Mouse (Mus musculus): ENCODE data around the gene Tbc1d4.

Tbc1d4 gene

DNA sequence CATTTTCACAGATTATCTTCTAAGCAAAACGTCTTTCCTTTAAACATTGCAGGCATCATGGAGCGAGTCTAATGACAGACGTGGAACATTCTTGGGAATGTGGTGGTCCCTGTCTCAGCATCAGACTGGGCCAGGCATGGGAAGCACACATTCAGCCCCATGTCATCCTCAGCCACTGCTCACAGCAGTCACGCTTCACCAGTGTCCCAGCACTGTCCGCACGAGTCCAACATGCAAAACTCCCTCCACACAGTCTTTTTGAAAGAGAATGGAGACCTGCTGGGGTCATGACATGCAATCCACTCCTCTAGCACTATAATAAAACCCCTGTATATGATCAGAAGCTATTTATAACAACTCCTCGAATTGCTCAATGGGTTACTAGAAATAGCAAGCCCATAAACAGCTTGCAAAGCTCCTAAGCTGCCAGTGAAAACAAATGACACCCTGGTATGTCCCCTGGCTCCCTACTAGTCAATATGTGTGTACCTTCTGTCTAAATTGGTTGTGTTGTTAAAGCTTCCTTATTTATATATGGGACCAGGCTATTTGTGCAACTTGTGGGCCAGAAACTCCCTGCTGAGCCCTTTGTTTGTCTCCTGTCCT, 76.8 kb downstream of the Tbc1d4 start:
- no peak for DNase-seq (ENCODE audit: low spot score in 2 of 2)

DNA sequence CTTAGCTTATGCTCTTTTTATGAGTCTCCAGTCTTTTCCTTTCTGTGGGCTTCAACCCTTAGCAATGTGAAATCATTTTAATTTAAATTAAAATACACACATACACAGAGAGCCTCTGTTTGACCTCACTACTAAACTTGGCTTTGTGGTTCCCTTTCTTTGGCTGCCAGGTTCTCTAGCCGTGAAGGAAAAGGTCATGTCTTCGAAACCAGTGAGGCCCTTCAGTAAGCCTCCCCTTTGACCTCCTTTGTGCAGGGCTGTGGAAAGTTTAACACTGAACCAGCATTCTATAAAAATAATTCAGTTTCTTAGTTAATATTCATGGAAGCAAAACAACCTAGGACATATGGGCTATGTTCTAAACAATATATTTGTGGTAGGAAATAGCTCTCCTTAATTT, 78.5 kb downstream of the Tbc1d4 start:
- DNase-seq (ENCODE audit: low spot score in 2 of 2) = no peak

DNA sequence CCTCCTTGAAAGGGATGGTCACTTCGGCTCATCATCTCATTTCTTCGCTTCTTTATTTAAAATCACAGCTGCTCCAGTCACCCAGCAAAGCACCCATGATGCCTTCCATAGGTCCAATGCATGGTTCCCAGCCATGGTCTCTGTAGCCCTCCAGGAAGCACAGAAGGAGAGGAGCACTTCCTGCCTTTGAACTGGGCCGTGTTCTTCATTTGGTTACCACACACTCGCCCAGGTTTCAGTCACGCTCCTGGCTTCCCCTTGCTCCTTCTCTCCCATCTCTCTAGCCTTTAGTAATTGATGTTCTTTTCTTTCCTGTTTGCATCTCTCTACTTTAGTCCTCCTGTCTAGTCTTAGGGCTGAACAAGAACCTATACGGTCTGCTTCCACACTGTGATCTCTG, 79.8 kb downstream of the Tbc1d4 start:
- DNase-seq (ENCODE audit: low spot score in 2 of 2) = no peak

DNA sequence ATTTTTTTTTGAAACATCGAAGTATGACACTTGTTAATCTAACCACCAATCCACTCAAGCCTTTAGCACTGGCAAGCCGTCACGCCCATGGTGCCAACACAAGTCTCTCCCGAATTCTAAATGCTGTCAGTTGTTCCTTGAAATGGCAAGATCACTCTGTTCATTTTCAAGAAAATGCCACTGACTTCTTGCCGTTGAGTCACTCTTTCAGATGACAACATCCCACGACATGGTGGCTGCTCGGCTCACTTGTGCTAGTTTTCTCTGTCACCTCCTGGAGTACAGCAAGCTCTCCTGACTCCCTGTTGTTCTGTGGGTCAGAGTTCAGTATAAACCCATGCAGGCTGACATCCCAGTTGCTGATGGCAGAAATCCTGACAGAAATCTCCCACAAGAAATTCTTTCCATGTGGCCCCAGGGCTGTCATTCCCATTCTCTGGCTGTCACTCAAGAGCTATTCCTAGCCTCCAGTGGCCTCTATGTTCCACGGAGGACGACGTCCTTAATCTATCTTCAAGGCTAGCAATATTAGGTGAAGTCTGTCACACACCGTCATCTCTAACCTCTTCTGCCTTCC, 81.5 kb downstream of the Tbc1d4 start:
- no peak for DNase-seq (ENCODE audit: low spot score in 2 of 2)

DNA sequence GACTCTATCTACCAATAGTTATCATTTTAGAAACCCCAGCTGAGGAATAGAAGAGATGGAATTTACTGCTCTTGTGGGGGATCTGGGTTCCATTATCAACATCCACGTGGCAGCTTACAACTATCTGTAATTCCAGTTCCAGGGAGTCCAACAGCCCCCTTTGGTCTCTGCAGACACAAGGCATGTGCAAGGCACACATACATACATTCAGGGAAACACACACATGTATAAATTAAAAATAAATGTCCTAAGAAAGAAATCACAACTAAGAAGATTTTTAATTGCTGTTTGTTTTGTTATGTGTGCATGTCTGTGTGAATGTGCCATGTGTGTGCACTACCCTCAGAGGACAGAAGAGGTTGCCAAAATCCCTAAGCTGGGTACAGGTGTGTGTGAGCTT, 82.5 kb downstream of the Tbc1d4 start:
- DNase-seq (ENCODE audit: low spot score in 2 of 2) = no peak

DNA sequence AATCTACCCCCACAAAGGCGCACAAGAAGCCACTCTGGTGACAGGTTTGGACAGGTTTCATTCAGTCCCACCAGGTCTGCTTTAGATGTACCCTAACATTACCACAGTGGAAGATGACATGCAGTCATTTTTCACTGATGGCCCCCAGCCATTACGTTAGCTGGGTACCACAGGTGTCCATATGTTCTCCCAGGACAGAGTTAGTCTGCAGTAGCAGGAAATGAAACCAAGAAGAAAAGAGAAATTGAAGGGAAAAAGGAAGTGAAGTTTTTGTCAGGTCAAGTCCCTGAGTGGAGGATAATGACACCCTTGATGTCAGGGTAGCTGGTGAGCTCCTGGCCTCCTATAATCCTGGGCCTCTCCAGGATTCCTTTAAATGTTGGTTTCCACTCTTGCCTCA, 89.0 kb downstream of the Tbc1d4 start:
- no peak for DNase-seq (ENCODE audit: low spot score in 2 of 2)

DNA sequence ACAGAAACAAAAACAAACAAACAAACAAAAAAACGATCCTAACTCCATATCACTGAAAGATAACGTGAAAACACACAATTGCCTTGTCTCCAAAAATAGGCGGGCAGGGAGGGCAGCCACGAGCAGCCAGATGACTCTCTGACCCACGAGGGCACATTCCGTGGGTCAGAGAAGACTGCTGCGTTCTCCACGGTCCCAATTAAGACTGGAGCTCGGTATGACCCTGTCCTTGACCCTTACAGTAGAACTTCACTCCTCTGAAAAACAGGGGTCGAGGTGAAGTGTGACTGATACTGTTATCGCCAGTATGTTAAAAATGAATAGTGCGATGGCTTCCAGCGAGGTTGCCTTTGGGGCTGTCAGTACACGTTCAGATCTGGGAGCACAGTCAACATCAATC, 90.7 kb downstream of the Tbc1d4 start:
- no peak for DNase-seq (ENCODE audit: low spot score in 2 of 2)

DNA sequence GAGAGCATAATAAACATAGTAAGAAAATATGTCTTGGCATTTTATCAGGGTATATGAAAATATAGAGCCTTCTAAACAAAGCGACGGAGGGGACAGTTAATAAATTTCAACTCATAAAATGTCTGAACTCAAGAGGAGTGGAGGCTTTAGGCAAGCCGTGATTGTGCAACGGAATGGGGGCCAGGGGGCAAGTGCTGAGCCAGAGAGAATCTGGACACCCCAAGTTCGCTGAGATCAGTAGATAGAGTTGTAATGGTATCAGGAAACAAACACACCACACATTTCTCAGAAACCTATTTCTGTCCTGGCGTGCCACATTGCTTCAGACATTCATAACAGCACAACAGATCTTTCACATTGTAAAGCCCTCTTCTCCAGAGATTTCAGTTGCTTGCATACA, 91.2 kb downstream of the Tbc1d4 start:
- DNase-seq (ENCODE audit: low spot score in 2 of 2) = no peak

DNA sequence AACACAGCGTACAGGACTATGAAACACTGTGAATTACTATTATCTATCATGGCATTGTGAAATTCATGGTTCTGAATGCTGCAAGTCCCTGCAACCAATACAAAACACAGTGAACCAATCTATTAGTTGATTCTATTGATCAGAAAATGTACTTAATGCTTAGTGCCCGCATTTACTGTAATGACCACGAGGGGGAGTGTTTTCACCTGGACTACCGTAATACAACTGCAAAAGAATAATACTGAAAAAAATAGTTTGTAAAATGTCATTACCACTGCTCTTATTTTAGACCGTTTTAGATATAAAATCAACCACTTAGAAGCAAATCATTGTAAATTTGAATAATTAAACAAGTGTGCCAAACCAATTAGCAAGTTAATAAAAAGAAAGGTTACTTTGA, 91.7 kb downstream of the Tbc1d4 start:
- DNase-seq (ENCODE audit: low spot score in 2 of 2) = no peak

DNA sequence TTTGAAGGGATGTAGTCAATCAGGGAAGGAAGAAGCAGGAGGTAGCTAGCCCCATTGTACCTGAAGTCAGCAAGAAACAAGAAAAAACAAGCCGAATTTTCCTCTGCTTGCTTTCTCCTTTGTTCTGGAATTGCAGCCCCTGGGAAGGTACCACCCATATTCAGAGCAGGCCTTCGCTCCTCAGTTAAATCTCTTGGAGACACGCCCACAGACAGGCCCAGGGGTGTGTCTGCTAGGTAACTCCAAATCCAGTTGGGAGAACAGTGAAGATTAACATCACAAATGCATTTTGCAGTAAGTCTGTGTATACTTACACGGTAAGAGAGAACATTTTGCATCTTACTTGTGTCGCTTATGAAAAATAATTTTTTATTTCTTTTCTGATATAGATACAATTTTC, 92.1 kb downstream of the Tbc1d4 start:
- DNase-seq (ENCODE audit: low spot score in 2 of 2) = no peak

DNA sequence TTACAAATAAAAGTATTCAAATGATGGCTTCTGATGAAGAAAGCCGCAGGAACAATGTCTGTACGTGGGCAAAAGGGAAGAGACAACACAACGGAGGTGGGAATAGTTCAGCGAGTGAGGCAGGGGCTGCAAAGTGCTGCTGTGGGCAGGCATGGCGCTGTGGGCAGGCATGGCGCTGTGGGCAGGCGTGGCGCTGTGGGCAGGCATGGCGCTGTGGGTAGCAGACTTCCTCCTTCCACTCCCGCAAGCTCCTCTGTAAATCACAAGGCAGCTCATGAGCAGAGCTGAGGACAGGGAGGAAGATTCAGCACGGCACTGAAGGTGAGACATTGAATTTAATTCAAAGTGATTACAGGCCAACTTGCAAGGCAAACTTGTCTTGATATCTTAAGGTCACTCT, 93.0 kb downstream of the Tbc1d4 start:
- DNase-seq (ENCODE audit: low spot score in 2 of 2) = no peak

DNA sequence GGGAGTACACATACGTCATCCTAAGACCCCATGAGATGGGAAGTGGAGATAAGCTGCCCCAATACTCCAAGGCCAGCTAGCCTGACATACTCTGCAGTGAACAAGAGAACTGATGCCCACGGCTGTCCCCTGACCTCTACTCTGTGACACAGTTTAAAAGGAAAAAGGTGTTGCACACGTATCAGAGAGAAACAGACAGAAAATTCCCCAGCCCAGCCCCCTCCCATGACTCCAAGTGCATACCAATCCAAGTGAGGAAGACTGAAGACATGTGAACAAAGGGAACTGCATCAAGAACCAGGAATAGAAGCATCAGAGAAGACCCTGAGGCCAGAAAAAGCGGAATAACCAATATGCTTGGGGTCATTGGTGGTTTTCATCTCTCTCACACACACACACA, 93.7 kb downstream of the Tbc1d4 start:
- DNase-seq (ENCODE audit: low spot score in 2 of 2) = no peak

DNA sequence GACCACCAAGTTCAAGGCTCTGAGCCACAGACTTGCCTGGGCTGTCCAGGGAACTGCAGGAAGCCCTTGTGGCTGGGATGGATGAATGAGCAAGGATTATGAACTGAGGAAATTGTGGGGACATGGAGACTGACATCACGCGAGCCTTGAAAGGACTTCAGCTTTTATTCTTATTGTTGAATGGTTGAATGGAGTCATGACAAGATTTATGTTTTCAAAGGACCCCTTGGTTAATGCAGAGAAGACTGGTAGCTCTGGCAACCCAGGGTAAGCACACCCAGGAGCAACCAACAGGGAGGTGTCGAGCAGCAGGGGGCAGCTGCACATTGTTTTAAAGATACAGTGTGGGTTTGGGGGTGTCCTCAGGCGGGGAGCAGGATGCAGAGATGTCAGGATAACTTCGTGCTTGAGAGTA, 94.4 kb downstream of the Tbc1d4 start:
- no peak for DNase-seq (ENCODE audit: low spot score in 2 of 2)

DNA sequence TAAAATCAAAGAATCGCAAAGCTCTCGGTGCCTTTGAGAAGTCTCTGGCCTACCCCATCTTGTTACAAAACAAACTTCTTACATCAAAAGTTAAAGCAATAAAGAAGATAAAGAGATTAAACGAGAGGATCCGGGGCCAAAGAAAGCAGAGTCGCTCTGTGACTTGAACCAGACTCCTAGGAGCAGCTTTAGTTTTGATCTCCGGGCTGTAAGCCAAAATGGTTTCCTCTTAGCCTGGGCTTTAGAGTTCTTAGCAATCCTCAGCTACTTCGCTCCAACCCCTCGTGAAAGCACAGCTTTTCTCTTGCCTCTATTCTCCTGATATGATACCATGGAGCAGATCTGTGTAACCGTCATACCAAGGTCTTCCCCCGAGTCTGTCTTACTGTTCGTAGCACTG, 95.8 kb downstream of the Tbc1d4 start:
- no peak for DNase-seq (ENCODE audit: low spot score in 2 of 2)

DNA sequence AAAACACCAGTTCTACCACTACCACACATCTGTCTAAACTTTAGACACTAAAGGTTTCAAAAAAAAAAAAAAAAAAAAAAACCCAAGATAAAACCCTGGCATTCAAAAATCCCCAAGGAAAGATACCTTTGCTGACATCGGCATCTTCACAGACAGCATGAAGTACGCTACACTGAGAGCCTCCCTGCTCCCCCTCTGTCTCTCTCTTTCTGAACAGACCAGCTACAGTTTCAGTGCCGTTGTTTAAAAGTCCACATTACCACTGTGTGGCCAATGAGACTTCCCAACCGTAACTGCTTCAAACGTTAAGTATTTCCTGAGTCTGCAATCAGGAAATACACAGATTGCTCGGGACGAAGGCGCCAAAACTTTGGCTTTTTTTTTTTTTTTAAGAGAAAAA, 97.6 kb downstream of the Tbc1d4 start:
- DNase-seq (ENCODE audit: low spot score in 2 of 2) = no peak

DNA sequence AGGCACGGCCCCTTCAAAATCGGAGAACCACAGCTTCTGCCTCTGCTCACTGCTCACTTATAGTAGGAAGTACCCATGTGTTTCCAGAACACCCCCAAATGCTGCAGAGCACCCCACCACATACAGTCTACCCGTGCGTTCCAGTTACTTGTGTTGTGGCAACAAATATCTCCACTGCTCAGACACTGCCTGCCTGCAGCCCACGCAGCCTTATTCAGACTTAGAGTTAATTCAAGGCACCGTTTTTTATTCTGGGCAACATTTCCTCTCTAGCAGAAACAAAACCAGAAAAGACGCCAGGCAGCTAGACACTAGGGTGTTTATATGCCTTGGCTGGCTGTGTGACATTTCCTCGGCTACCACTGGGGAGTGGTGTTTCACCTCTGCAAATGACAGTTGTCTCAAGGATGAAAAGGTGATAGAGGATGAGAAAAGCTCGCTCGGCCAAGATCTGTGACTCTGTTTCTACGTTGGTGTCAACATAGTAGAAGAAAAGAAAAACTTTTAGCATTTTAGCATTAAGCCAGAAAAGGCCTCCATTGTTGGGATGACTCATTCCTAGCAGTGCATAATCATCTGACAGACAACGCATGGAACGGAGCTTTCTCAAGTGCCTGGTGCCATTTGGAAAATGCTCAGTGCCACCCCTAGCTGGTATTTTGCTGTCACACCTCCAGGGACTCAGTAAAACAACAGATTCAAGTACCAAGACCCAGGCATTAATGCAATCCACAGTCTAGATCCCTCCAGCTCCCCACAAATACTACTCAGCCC, 98.3 kb downstream of the Tbc1d4 start:
- no peak for DNase-seq (ENCODE audit: low spot score in 2 of 2)

DNA sequence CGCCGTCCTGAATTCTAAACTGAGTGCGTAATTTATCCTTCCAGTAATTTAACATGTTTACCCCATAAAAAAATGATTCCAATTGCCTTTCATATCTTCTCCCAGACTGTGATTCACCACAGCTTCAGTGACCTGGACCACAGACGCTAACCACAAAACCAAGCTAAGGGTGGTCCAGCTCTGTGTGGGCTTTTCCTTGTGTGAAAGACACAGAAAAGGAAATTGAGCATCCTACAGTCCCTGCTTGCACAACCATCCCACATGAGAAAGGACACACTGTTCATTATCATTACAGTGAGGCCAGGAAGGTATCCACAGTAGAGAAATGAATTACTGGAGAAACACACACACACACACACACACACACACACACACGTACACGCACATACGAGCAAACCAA, 99.2 kb downstream of the Tbc1d4 start:
- no peak for DNase-seq (ENCODE audit: low spot score in 2 of 2)

DNA sequence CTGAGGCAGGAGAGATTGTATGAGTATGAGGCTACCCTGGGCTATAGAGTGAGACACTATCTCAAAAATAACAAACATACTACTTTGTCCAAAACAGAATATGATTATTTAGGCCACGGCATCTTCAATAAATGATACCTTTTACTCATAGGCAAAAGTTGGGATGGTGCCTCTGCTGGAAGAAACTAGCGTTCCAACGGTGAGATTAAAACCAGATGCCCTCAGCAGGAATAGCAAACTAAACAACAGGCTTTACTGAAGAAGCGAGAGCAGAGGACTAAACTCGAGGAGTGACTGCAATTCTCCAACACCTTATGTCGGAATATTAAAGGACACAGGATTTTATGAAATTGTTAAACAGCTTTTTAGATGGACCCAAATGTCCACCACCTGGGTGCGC, 101.0 kb downstream of the Tbc1d4 start:
- DNase-seq (ENCODE audit: low spot score in 2 of 2) = no peak

DNA sequence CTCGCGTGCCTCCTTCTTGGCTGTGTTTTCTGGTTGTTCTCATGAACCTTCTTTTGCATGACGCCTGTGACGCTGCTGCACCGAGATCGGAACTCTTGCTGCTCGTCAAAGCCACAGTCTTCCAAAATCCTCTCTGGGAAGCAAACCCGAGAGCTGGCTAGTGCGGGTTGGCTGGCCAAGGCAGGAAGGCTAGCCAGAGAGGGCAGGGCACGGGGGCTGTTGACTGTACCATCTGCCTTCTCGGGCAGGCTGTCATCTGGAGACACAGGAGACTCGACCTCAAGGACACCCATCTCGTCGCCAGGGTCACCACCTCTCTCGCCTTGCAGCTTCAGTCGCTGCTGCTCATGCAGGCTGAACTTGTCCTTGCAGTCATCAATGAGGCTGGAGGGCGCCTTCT, 101.8 kb downstream of the Tbc1d4 start:
- no peak for DNase-seq (ENCODE audit: low spot score in 2 of 2)

DNA sequence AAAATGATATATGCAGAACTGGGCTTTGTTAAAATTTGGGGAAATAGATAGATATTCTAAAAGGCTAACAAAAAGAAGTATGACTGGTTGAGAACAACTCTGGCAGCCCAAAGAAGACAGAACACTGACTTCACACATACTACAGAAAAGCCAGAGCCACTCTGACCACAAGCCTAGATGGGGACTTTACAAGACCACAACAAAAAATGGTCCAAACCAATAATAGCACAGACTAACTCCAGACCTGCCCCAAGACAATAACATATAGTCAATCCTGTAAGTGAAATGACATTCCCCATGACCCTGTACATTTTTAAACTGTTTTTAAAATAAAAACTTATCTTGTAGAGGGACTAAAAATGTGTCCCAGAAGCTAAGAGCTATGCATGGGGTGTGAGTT, 103.2 kb downstream of the Tbc1d4 start:
- DNase-seq (ENCODE audit: low spot score in 2 of 2) = no peak

DNA sequence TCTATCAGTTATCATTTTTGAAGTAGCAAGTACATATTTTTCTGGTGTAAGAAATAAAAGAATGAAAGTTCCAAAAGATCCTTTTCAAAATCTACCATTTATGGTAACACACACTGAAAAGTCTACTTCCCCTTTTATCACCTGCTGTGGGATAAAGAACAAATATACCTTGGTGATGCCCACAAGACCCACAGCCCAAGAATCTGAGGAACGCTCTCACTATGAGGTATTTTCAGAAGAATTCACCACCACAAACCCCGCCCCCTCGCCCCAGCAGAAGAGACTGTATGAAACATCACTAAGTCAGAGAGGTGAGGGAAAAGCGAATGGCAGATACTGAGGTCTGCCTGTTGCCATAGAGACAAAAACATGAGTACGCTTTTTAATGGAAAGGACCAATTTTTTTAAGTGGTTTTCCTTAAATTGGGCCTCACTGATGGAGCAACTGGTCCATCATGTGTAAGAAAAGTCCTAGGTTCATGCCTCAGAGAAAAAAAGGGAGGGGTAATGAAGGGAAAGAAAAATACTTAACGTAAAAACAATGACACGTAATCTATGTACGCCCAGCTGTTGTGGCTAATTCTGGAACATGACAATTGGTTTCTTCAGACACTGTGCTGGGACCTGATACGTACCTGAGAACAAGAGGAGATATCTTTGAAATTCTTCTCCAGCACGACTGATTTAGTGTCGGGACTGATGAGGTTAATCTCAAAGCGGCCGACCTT, 104.4 kb downstream of the Tbc1d4 start:
- DNase-seq (ENCODE audit: low spot score in 2 of 2) = no peak

DNA sequence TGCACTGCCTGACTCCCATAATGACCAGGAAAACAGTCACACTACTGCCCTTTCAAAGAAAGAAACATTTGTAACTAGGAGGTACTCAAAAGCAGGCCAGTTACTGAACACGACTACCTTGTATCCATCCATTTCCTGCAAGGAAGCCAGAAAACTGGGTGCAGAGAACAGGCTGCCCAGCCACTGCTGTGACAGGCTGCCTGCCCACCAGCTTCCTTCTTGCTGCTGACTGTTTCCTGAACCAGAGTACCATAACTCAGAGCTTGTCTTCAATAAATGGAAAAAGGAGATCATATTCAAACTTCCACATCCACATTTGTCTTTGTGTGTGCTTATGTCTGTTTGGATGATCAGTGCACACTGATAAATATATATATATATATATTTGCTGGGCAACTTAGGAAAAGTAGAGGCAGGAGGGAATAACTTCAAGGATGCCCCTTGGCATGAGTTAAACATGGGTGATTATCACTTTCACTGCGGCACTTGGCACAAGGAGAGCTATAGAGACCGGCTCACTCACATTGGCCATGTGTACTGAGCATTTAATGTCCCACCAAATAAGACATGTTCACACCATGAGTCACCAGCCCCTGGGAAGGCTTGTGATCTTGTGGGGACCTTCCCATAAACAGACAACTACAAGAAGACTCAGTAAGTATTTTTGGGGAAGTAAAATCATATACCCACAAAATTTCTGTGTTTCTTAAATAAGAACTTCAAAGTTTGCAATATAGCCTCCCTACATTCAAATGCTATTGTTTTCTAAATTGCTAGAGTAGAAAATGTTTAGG, 105.6 kb downstream of the Tbc1d4 start:
- no peak for DNase-seq (ENCODE audit: low spot score in 2 of 2)

Data from spleen, postnatal 36 days (tissue).